Mouse (Mus musculus): ENCODE measurements at regions not wholly inside any gene's neighbourhood (a gene's known extent, or its start where the extent isn't known, plus 50 kb on each side); places are given as distances from the start of the nearest gene placed in this dataset.

- H3K9me3 ChIP-seq (ENCODE audit: control insufficient read depth, low read length), result no peaks in the 10 kb centered on the region
- H3K36me3 ChIP-seq (ENCODE audit: control insufficient read depth, insufficient read depth, low read length), result no peaks in the 10 kb centered on the region
- no peak overlapping the region for H3K4me2 ChIP-seq (replicated peaks; ENCODE audit: low read depth, low read length)
- no peaks in the 10 kb centered on the region for H3K4me1 ChIP-seq (ENCODE audit: control insufficient read depth, insufficient read depth, low read length)
- no peak for ATAC-seq (ENCODE audit: low FRiP score, low TSS enrichment)
- H3K4me3 ChIP-seq (ENCODE audit: low read length), result no peak overlapping the region
- H3K27me3 ChIP-seq (ENCODE audit: control insufficient read depth, insufficient read depth, low read length), result no peaks in the 10 kb centered on the region
- 37% methylated on average over 5 of the region's 5 CpGs for WGBS
- H3K9ac ChIP-seq (ENCODE audit: low read depth, low read length), result no peak overlapping the region
- no peak overlapping the region for H3K27ac ChIP-seq (ENCODE audit: low read depth, low read length)
These were observed 166.5 kb downstream of the Isl1 start for GRCm38 (mm10) chr13:116143022-116143421.

DNA sequence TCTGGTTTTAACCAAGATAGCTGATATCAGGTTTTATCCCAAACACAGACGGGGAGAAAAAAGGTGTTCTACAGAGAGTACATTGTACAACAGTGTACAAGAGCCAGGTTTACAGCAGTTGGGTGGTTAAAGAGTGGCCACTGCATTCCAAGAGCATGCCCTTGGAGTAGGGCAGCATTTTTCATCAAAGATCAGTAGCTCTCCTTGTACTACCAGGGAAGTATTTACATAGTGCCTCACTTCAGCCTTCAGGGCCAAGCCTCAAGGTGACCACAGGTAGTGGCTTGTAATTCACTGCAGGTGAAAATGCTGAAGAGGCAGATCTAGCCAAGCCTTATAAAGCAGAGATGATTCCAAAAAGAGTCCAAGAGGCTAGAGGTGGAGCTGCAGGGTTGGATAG, 190.8 kb downstream of the Isl1 start:
- Histone ChIP-seq H3K4me1 (ENCODE audit: control insufficient read depth, insufficient read depth, low read length) (no peaks in the 10 kb centered on the region), H3K9me3 (ENCODE audit: control insufficient read depth, low read length) (no peaks in the 10 kb centered on the region), H3K4me3 (ENCODE audit: low read length) (no peak overlapping the region), H3K36me3 (ENCODE audit: control insufficient read depth, insufficient read depth, low read length) (no peaks in the 10 kb centered on the region), H3K4me2 (replicated peaks; ENCODE audit: low read depth, low read length) (no peak overlapping the region), H3K27ac (ENCODE audit: low read depth, low read length) (no peak overlapping the region), H3K27me3 (ENCODE audit: control insufficient read depth, insufficient read depth, low read length) (no peaks in the 10 kb centered on the region), H3K9ac (ENCODE audit: low read depth, low read length) (no peak overlapping the region)
- WGBS, result 86% methylated on average over 1 of the region's 1 CpGs
- ATAC-seq (ENCODE audit: low FRiP score, low TSS enrichment), result no peak

GRCm38 (mm10) chr13:116111032-116111808, 198.3 kb downstream of the Isl1 start:
- H3K4me3 ChIP-seq (ENCODE audit: low read length), result no peak overlapping the region
- WGBS, result 85% methylated on average over 7 of the region's 7 CpGs
- no peaks in the 10 kb centered on the region for H3K36me3 ChIP-seq (ENCODE audit: control insufficient read depth, insufficient read depth, low read length)
- H3K27me3 ChIP-seq (ENCODE audit: control insufficient read depth, insufficient read depth, low read length), result no peaks in the 10 kb centered on the region
- ATAC-seq (ENCODE audit: low FRiP score, low TSS enrichment), result no peak
- no peak overlapping the region for H3K27ac ChIP-seq (ENCODE audit: low read depth, low read length)
- no peaks in the 10 kb centered on the region for H3K9me3 ChIP-seq (ENCODE audit: control insufficient read depth, low read length)
- no peak overlapping the region for H3K4me2 ChIP-seq (replicated peaks; ENCODE audit: low read depth, low read length)
- no peaks in the 10 kb centered on the region for H3K4me1 ChIP-seq (ENCODE audit: control insufficient read depth, insufficient read depth, low read length)
- no peak overlapping the region for H3K9ac ChIP-seq (ENCODE audit: low read depth, low read length)

GRCm38 (mm10) chr13:116110578-116110977, 198.9 kb downstream of the Isl1 start:
- Histone ChIP-seq H3K4me1 (ENCODE audit: control insufficient read depth, insufficient read depth, low read length) (no peaks in the 10 kb centered on the region), H3K27ac (ENCODE audit: low read depth, low read length) (no peak overlapping the region), H3K36me3 (ENCODE audit: control insufficient read depth, insufficient read depth, low read length) (no peaks in the 10 kb centered on the region), H3K9ac (ENCODE audit: low read depth, low read length) (no peak overlapping the region), H3K4me2 (replicated peaks; ENCODE audit: low read depth, low read length) (no peak overlapping the region), H3K27me3 (ENCODE audit: control insufficient read depth, insufficient read depth, low read length) (no peaks in the 10 kb centered on the region), H3K4me3 (ENCODE audit: low read length) (no peak overlapping the region), H3K9me3 (ENCODE audit: control insufficient read depth, low read length) (no peaks in the 10 kb centered on the region)
- no peak for ATAC-seq (ENCODE audit: low FRiP score, low TSS enrichment)
- 92% methylated on average over 2 of the region's 2 CpGs for WGBS

DNA sequence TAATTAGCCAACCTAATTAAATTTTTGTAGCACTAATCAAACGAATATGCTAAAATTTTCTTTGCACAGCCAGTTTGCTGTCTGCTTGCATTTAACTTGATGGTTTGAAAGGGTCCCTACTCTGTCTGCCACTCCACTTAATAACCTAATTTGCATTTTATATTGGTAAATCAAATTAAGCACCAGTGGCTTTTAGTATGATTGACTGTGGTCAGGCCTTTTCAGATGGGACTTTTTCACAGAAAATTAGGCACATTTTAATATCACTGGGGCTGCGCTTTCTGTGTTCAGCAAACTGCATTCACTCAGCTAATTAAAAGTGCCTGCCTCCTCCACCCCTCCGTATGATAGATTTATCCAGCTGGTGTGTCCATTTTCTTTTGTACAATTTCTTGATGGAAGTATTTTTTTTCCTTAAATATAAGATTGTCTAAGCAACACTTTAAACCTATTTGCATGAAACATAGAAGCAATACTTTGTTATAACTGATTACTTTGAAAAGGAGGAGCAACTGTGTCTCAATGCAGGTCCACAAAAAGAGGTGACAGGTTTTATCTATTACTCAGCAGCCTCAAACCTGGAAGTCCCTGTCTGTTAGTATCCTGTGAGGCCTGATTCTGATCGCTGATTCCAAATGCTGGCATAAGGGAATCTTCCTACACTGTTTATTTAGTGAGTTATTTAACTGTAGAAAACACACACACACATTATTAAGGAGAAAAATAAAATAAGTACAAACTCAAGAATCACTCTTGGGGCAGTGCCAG, 221.8 kb downstream of the Isl1 start:
- no peaks in the 10 kb centered on the region for H3K36me3 ChIP-seq (ENCODE audit: control insufficient read depth, insufficient read depth, low read length)
- no peak for ATAC-seq (ENCODE audit: low FRiP score, low TSS enrichment)
- 70% methylated on average over 4 of the region's 4 CpGs for WGBS
- H3K9me3 ChIP-seq (ENCODE audit: control insufficient read depth, low read length), result no peaks in the 10 kb centered on the region
- H3K4me2 ChIP-seq (replicated peaks; ENCODE audit: low read depth, low read length), result no peak overlapping the region
- no peak overlapping the region for H3K4me3 ChIP-seq (ENCODE audit: low read length)
- no peak overlapping the region for H3K9ac ChIP-seq (ENCODE audit: low read depth, low read length)
- H3K4me1 ChIP-seq (ENCODE audit: control insufficient read depth, insufficient read depth, low read length), result no peaks in the 10 kb centered on the region
- H3K27ac ChIP-seq (ENCODE audit: low read depth, low read length), result no peak overlapping the region
- no peaks in the 10 kb centered on the region for H3K27me3 ChIP-seq (ENCODE audit: control insufficient read depth, insufficient read depth, low read length)

GRCm38 (mm10) chr13:116087140-116087539, 222.3 kb downstream of the Isl1 start:
- Histone ChIP-seq H3K36me3 (ENCODE audit: control insufficient read depth, insufficient read depth, low read length) (no peaks in the 10 kb centered on the region), H3K9ac (ENCODE audit: low read depth, low read length) (no peak overlapping the region), H3K27me3 (ENCODE audit: control insufficient read depth, insufficient read depth, low read length) (no peaks in the 10 kb centered on the region), H3K27ac (ENCODE audit: low read depth, low read length) (no peak overlapping the region), H3K4me2 (replicated peaks; ENCODE audit: low read depth, low read length) (no peak overlapping the region), H3K4me1 (ENCODE audit: control insufficient read depth, insufficient read depth, low read length) (no peaks in the 10 kb centered on the region), H3K4me3 (ENCODE audit: low read length) (no peak overlapping the region), H3K9me3 (ENCODE audit: control insufficient read depth, low read length) (no peaks in the 10 kb centered on the region)
- WGBS, result 93% methylated on average over 1 of the region's 1 CpGs
- ATAC-seq (ENCODE audit: low FRiP score, low TSS enrichment), result no peak

GRCm38 (mm10) chr13:116056976-116057647, 252.4 kb downstream of the Isl1 start:
- no peak overlapping the region for H3K4me2 ChIP-seq (replicated peaks; ENCODE audit: low read depth, low read length)
- no peak overlapping the region for H3K9ac ChIP-seq (ENCODE audit: low read depth, low read length)
- no peaks in the 10 kb centered on the region for H3K4me1 ChIP-seq (ENCODE audit: control insufficient read depth, insufficient read depth, low read length)
- 84% methylated on average over 5 of the region's 5 CpGs for WGBS
- H3K27ac ChIP-seq (ENCODE audit: low read depth, low read length), result no peak overlapping the region
- ATAC-seq (ENCODE audit: low FRiP score, low TSS enrichment), result no peak
- no peaks in the 10 kb centered on the region for H3K9me3 ChIP-seq (ENCODE audit: control insufficient read depth, low read length)
- H3K36me3 ChIP-seq (ENCODE audit: control insufficient read depth, insufficient read depth, low read length), result no peaks in the 10 kb centered on the region
- H3K4me3 ChIP-seq (ENCODE audit: low read length), result no peak overlapping the region
- H3K27me3 ChIP-seq (ENCODE audit: control insufficient read depth, insufficient read depth, low read length), result no peaks in the 10 kb centered on the region

DNA sequence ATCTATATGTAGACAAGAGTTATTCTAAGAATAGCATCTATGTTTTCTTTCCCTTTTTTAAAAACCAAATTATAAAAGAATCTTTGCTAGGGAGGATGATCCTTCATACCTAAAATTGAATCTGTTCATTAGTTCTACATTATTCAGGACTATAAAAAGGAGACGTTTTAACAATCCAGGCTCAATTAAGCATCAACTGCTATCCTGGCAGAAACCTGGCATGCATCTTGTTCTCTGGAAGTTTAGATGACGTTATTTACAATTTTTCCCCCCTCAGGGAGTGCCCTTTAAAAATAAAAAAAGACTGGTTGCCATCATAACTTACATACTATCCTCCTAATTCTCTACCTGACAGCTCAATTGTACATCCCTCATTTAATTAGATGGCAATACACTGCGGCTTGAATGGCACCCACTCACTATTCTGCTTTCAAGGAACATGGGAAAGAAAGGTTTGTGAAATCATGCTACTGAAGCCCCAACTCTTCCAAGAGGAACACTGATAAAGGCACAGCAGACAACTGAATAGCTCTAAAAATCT, 253.3 kb downstream of the Isl1 start:
- H3K27ac ChIP-seq (ENCODE audit: low read depth, low read length), result no peak overlapping the region
- no peaks in the 10 kb centered on the region for H3K4me1 ChIP-seq (ENCODE audit: control insufficient read depth, insufficient read depth, low read length)
- ATAC-seq (ENCODE audit: low FRiP score, low TSS enrichment), result no peak
- H3K36me3 ChIP-seq (ENCODE audit: control insufficient read depth, insufficient read depth, low read length), result no peaks in the 10 kb centered on the region
- no peak overlapping the region for H3K4me2 ChIP-seq (replicated peaks; ENCODE audit: low read depth, low read length)
- no peak overlapping the region for H3K9ac ChIP-seq (ENCODE audit: low read depth, low read length)
- H3K4me3 ChIP-seq (ENCODE audit: low read length), result no peak overlapping the region
- H3K9me3 ChIP-seq (ENCODE audit: control insufficient read depth, low read length), result no peaks in the 10 kb centered on the region
- no peaks in the 10 kb centered on the region for H3K27me3 ChIP-seq (ENCODE audit: control insufficient read depth, insufficient read depth, low read length)
- 71% methylated on average over 3 of the region's 3 CpGs for WGBS

DNA sequence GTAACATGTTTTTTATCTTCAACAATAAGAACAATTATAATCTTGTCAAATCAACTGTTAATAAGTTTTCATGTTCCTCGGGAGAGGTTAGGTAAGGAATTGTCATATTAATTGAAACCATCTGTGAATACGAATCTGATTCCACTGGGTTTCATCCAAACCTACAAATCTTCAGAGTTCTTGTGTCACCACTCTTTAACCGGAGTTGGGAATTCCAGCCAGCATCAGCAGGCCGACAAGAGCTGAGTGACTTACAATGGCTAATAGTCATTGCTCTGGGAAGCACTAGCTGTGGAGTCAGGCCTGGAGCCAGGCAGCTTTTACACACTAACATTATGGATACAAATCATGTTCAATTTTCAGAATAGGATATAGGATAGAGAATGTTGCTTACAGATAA, 273.3 kb downstream of the Isl1 start:
- no peak overlapping the region for H3K4me2 ChIP-seq (replicated peaks; ENCODE audit: low read depth, low read length)
- ATAC-seq (ENCODE audit: low FRiP score, low TSS enrichment), result no peak
- H3K9me3 ChIP-seq (ENCODE audit: control insufficient read depth, low read length), result no peaks in the 10 kb centered on the region
- no peaks in the 10 kb centered on the region for H3K4me1 ChIP-seq (ENCODE audit: control insufficient read depth, insufficient read depth, low read length)
- H3K27ac ChIP-seq (ENCODE audit: low read depth, low read length), result no peak overlapping the region
- no peaks in the 10 kb centered on the region for H3K36me3 ChIP-seq (ENCODE audit: control insufficient read depth, insufficient read depth, low read length)
- WGBS, result 58% methylated on average over 4 of the region's 4 CpGs
- H3K27me3 ChIP-seq (ENCODE audit: control insufficient read depth, insufficient read depth, low read length), result no peaks in the 10 kb centered on the region
- no peak overlapping the region for H3K4me3 ChIP-seq (ENCODE audit: low read length)
- no peak overlapping the region for H3K9ac ChIP-seq (ENCODE audit: low read depth, low read length)
